In the genomic region with DNA sequence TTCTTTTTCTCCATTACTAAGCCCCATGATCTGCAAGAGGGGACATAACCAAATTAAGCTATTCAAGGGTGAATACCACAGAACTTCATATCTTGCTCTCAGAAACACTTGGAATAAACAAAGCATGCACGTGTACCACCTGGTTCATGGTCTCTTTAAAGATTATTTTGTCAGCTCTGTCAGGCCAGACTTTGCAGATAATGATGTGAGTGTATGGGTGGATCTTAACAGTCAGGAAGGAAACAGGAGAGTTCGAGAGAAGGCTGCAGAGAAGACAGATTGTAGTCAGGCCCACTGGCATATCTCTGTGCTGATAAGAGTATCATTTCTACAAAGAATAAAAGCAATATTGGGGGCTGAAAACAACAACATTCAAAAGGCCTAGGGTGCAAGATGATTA, we compare ENCODE assay signal across 27 mouse cellular contexts.
DNase-seq lines count a peak whose midpoint lies in the region; ATAC-seq and TF ChIP-seq lines count a peak whose summit lies in the region.
"Had no signal": no experiment of that assay in that cellular context is flagged by ENCODE, and none has a peak within 500 bp of the region (broad histone marks: within the 10 kb centered on the region; RNA-seq: fewer than 3 reads in every experiment).

No protein-coding gene starts in this region.

- peak; percentile 35; the same call in 1 of the 2 replicates for TF ChIP-seq EP300 in liver, embryonic 14.5 days (IDR thresholded peaks at IDR 0.05; ENCODE audit: low read depth)

- H3K27me3 ChIP-seq in liver, embryonic 12.5 days (replicated peaks), result no peaks in the 10 kb centered on the region
- H3K27me3 ChIP-seq in liver, embryonic 14.5 days (ENCODE audit: control insufficient read depth, insufficient read depth, low read length), result no peaks in the 10 kb centered on the region
- H3K27me3 ChIP-seq in intestine, embryonic 15.5 days (replicated peaks), result no peaks in the 10 kb centered on the region
- H3K27me3 ChIP-seq: embryonic facial prominence, embryonic 12.5 days; embryonic facial prominence, embryonic 15.5 days; heart, embryonic 15.5 days had no signal

- ATAC-seq in liver, embryonic 12.5 days, result peak; percentile 70
- ATAC-seq in liver, embryonic 14.5 days (ENCODE audit: insufficient read depth), result peak; percentile 59; the same call in 1 of the 2 replicates
- ATAC-seq in megakaryocyte progenitor cell, adult 5-6 weeks (replicated peaks; ENCODE audit: poor library complexity), result peak; percentile 74
- ATAC-seq in intestine, embryonic 15.5 days, result no peak
- ATAC-seq: forebrain, embryonic 14.5 days; forebrain, postnatal 0 days; hindbrain, embryonic 16.5 days had no signal

- no peak for TF ChIP-seq CTCF in liver, embryonic 14.5 days (IDR thresholded peaks at IDR 0.05; ENCODE audit: low read depth)

- DNase-seq in liver, result no peak
- DNase-seq in liver, embryonic 14.5 days (ENCODE audit: low read depth in 3 of 3, low spot score in 3 of 3), result no peak
- DNase-seq in cerebellum, postnatal 36 days, result no peak
- DNase-seq in thymus, postnatal 36 days, result no peak
- DNase-seq: adrenal gland, adult 2 months; adrenal gland, postnatal 14 days; B cell, adult 2 months; cerebellum, adult 11 months; cerebellum, adult 2 months; cerebellum, adult 9-11 months; cerebellum, postnatal 25 days; forebrain, postnatal 0 days; gastrocnemius, postnatal 25 days; heart, adult 18-20 months; heart, postnatal 10 days; heart, postnatal 36 days had no signal

- 11% methylated on average over 2 of the region's 2 CpGs for WGBS in liver, embryonic 12.5 days (ENCODE audit: insufficient replicate concordance)
- WGBS in liver, embryonic 14.5 days (ENCODE audit: insufficient replicate concordance), result 10% methylated on average over 2 of the region's 2 CpGs
- 32% methylated on average over 2 of the region's 2 CpGs for WGBS in intestine, embryonic 15.5 days

- no peaks in the 10 kb centered on the region for H3K9me3 ChIP-seq in liver, embryonic 12.5 days (replicated peaks)
- H3K9me3 ChIP-seq in liver, embryonic 14.5 days (ENCODE audit: control insufficient read depth, low read length), result no peaks in the 10 kb centered on the region
- no peaks in the 10 kb centered on the region for H3K9me3 ChIP-seq in intestine, embryonic 15.5 days
- H3K9me3 ChIP-seq: embryonic facial prominence, embryonic 12.5 days; embryonic facial prominence, embryonic 15.5 days; heart, embryonic 12.5 days; heart, embryonic 15.5 days; hindbrain, embryonic 10.5 days; hindbrain, embryonic 13.5 days had no signal

- peaks cover 21% of the 10 kb centered on the region; the same call in 1 of the 2 replicates for H3K4me1 ChIP-seq in liver, embryonic 12.5 days
- 0 out of 4 replicates have a peak, but pooled peaks cover 0 to 6% of the 10 kb centered on the region in 2 experiments for H3K4me1 ChIP-seq in liver, embryonic 14.5 days (replicated peaks; ENCODE audit: control insufficient read depth in 2 of 2, insufficient read depth in 2 of 2, low read length in 1 of 2)
- H3K4me1 ChIP-seq in intestine, embryonic 15.5 days (replicated peaks), result no peaks in the 10 kb centered on the region

- H3K27ac ChIP-seq in liver, embryonic 12.5 days, result no peak overlapping the region
- H3K27ac ChIP-seq in liver, embryonic 14.5 days, result no peak overlapping the region
- no peak overlapping the region for H3K27ac ChIP-seq in intestine, embryonic 15.5 days
- H3K27ac ChIP-seq: embryonic facial prominence, embryonic 12.5 days; embryonic facial prominence, embryonic 15.5 days; heart, embryonic 15.5 days; hindbrain, embryonic 10.5 days; hindbrain, embryonic 13.5 days had no signal

- H3K9ac ChIP-seq in liver, embryonic 12.5 days, result no peak overlapping the region
- no peak overlapping the region for H3K9ac ChIP-seq in liver, embryonic 14.5 days (replicated peaks)
- no peak overlapping the region for H3K9ac ChIP-seq in intestine, embryonic 15.5 days
- H3K9ac ChIP-seq: embryonic facial prominence, embryonic 12.5 days; embryonic facial prominence, embryonic 15.5 days; forebrain, postnatal 0 days; heart, embryonic 12.5 days; heart, embryonic 15.5 days; hindbrain, embryonic 13.5 days had no signal

- no peak overlapping the region for H3K4me2 ChIP-seq in liver, embryonic 12.5 days
- no peak overlapping the region for H3K4me2 ChIP-seq in liver, embryonic 14.5 days (ENCODE audit: low read depth)
- H3K4me2 ChIP-seq in intestine, embryonic 15.5 days (replicated peaks), result no peak overlapping the region
- H3K4me2 ChIP-seq: embryonic facial prominence, embryonic 12.5 days; embryonic facial prominence, embryonic 15.5 days; heart, embryonic 12.5 days; heart, embryonic 15.5 days; hindbrain, embryonic 13.5 days had no signal

- H3K4me3 ChIP-seq in liver, embryonic 12.5 days, result no peak overlapping the region
- H3K4me3 ChIP-seq in liver, embryonic 14.5 days (ENCODE audit: insufficient read depth in 1 of 2, low read depth in 2 of 2, low read length in 2 of 2), result no peak overlapping the region
- H3K4me3 ChIP-seq in intestine, embryonic 15.5 days (replicated peaks), result no peak overlapping the region
- H3K4me3 ChIP-seq: embryonic facial prominence, embryonic 12.5 days; embryonic facial prominence, embryonic 15.5 days; heart, embryonic 12.5 days; heart, embryonic 15.5 days; hindbrain, embryonic 10.5 days; hindbrain, embryonic 13.5 days had no signal

- no peaks in the 10 kb centered on the region for H3K36me3 ChIP-seq in liver, embryonic 12.5 days
- no peaks in the 10 kb centered on the region for H3K36me3 ChIP-seq in liver, embryonic 14.5 days (replicated peaks; ENCODE audit: control insufficient read depth, insufficient read depth, low read depth)
- no peaks in the 10 kb centered on the region for H3K36me3 ChIP-seq in intestine, embryonic 15.5 days
- H3K36me3 ChIP-seq: embryonic facial prominence, embryonic 12.5 days; embryonic facial prominence, embryonic 15.5 days; heart, embryonic 12.5 days; heart, embryonic 15.5 days; hindbrain, embryonic 10.5 days; hindbrain, embryonic 13.5 days had no signal
